Mouse (Mus musculus) spleen, postnatal 14 days (tissue): ENCODE measurements at regions not wholly inside any gene's neighbourhood (a gene's known extent, or its start where the extent isn't known, plus 50 kb on each side); places are given as distances from the start of the nearest gene placed in this dataset.

Source experiments
- DNase-seq, 2 experiments: peaks; one replicate each; pipeline ENCODE4 v3.0.0; 2021 to 2022; ENCODE audit warnings: low spot score in 2 of 2

- no peak for DNase-seq
Measured at GRCm38 (mm10) chr4:54027565-54028237, 201.9 kb downstream of the Tmem38b start.

DNA sequence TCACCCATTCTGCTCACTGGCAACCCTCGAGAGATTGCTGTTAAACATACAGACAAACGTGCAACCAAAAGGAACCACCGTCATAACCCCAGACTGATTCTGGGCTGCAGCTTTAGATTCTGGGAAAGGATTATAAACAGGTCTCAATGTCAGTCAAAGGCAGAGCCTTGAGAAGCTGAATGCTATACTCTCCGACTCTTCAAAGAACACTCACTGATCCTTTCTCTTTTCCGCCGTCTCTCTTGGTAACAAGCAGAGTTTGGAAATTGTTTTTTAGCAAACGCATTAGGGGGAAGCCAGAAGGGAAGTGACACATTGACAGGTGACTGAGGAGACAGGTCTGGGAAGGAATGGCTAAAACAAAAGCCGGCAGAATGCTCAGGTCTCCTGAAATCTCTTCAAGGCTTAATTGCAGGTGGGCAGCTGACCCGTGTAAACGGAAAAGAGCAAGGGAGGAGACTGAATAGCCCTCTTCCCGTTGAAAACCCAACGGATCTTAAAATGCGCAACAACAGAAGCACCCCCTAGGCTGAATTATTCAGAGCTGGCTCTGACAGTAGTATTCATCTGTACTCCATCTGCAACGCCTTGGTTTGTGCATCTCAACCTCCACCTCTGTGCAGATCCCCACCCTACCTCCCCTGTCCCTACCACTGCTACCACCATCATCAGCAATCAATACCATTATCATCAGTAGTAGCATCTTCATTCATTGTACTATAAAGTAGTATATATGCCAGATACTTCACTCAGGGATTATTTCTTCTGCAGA lies 219.6 kb downstream of the Tmem38b start:
- DNase-seq: no peak

GRCm38 (mm10) chr4:54064331-54064730 lies 238.5 kb downstream of the Tmem38b start:
- no peak for DNase-seq

- no peak for DNase-seq
Measured at GRCm38 (mm10) chr4:54071951-54072350, 246.1 kb downstream of the Tmem38b start.

- no peak for DNase-seq
Measured at GRCm38 (mm10) chr4:54072482-54072881, 246.6 kb downstream of the Tmem38b start.

- DNase-seq: no peak
Measured at GRCm38 (mm10) chr4:54072932-54073331, 247.1 kb downstream of the Tmem38b start.

DNA sequence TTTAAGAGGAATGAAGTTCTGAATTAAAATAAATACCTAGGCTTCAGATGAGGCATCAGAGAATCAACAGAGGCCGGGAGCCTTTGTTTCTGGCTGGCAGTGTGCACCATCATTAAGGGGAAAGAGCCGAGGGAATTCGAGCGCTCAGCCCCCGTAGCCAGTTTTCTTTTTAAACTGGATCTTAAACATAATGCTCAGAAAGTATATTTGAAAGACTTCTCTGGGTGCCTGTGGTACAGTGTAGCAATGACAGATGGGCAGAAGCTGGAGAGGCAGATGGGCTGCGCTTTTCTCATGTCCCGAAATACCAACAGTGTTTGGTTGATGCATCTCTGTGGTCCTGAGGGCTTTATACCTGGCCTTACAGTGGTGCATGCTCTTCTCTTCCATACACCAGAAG lies 247.6 kb downstream of the Tmem38b start:
- no peak for DNase-seq

- no peak for DNase-seq
Measured at GRCm38 (mm10) chr4:54074226-54074625, 248.4 kb downstream of the Tmem38b start.

DNA sequence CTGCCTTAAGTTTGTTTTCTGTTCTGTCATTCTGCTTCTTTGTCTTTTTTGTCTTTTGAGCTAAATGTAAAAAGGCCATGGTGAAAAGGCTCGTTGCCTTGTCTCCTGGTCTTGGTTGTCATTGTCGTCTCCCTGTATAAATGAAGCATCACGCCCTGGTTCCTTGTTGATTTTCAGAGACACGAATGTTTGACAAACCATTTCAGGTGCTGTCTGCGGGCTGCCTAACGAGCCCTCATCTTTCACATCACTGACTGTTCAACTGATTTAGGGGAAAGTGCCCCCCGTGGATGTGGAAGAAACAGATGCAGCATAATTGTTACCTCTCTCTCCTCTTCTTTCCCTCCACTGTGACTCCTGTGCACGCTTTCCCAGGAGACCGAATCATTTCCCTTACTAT lies 254.7 kb downstream of the Tmem38b start:
- no peak for DNase-seq

- DNase-seq: no peak
Measured at GRCm38 (mm10) chr4:54081411-54081810, 255.6 kb downstream of the Tmem38b start.

GRCm38 (mm10) chr4:54084747-54085146 lies 258.9 kb downstream of the Tmem38b start:
- no peak for DNase-seq

- DNase-seq: no peak
Measured at GRCm38 (mm10) chr4:54094285-54094997, 268.6 kb downstream of the Tmem38b start.

GRCm38 (mm10) chr4:54095200-54095930 lies 269.5 kb downstream of the Tmem38b start:
- DNase-seq: no peak

GRCm38 (mm10) chr4:54097543-54097942 lies 271.7 kb downstream of the Tmem38b start:
- no peak for DNase-seq

DNA sequence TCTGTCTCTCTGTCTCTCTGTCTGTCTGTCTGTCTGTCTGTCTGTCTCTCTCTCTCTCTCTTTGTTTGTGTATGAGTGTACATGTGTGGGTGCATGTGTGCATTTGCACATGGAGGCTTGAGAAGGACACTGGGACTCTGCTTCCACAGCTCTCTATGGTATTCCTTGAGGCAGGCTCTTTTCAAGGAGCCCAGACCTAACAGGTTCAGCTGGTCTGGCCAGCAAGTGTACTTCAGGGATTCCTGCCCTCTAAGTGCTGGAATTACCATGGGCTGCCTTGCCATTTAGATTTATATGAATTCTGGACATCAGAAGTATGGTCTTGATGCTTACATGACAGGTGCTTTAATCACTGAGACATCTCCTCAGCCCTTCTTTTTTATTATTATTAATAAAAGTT lies 274.4 kb downstream of the Tmem38b start:
- no peak for DNase-seq

DNA sequence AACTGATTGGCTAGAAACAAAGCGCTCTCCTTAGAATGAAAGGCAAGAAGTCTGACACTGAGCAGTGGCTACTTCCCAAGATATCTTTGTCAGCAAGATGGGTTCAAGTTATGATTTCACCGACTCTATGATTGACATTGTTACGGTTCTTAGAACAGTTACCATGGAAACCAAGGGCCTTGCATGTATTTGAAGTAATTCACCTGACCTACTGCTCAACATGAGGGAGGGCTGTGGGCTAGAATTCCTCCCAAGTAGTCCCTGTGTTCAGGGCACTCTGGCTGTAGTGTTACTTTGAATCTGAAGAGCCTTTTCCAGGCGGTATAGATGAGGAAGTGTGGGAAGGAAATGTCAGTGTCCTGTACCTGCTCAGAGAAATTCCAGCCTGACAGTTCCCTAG lies 281.1 kb downstream of the Tmem38b start:
- no peak for DNase-seq

GRCm38 (mm10) chr4:54116310-54116709 lies 290.5 kb downstream of the Tmem38b start:
- DNase-seq: no peak

DNA sequence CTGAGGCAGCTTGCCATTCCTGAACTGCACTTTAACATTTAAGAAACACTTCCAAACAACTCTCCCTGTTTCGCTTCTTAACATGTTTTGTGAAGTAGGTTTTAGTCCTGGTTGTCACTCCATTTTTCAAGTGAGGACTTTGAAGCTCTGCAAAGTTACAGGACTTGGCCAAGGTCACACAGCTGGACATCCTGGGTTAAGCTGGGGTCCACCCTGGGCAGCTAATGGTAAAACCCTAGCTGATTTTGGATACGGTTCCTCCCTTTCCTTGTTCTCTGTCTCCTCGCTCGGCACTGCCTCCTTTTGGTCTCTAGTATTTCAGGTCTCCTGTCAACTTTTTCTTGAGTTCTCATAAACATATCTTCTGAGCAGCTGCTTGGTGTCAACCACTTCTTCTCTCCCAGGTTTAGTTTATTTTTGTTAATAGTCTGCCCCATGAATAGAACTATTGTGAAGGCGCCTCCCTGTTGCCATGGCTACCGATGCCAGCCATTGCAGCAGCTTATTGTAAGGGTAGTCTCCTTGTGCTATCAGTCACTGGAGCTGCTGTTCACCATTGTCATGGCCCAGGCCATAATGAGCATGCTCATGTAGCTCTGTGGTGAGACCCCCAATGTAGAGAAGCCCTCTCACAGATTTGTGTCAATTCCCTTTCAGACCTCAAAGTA lies 292.5 kb downstream of the Tmem38b start:
- no peak for DNase-seq

- no peak for DNase-seq
Measured at GRCm38 (mm10) chr4:54128717-54129698, 303.2 kb downstream of the Tmem38b start.

DNA sequence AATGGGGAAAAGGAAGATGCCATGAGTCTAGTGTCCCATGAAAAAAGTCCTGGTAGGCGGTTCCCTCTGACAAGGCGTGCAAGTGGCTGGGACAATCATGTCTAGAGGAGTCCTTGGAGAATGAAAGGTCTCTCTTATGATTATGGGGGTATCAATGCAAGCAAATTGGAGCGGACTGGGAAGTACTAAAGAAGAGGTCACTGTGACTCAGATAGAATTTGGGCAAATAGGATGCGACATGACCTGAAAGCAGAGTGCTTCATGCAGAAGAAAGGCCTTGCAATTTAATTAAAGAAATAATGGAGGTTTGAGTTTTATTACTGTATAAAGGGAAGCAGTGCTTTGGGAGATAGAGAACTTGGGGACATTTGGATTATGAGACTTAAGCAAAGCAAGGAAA lies 330.3 kb downstream of the Tmem38b start:
- DNase-seq: no peak
